Mouse (Mus musculus): ENCODE data around the gene Abcf2.
"Not testable (repeated sequence)": the region's sequence is repeated elsewhere in the genome, so short reads cannot be mapped to it uniquely, and the experiment has no call there.

The Abcf2 gene

GRCm38 (mm10) chr5:24586106-24586505 is 8.8 kb upstream of the Abcf2 start:
- no peak for DNase-seq

DNA sequence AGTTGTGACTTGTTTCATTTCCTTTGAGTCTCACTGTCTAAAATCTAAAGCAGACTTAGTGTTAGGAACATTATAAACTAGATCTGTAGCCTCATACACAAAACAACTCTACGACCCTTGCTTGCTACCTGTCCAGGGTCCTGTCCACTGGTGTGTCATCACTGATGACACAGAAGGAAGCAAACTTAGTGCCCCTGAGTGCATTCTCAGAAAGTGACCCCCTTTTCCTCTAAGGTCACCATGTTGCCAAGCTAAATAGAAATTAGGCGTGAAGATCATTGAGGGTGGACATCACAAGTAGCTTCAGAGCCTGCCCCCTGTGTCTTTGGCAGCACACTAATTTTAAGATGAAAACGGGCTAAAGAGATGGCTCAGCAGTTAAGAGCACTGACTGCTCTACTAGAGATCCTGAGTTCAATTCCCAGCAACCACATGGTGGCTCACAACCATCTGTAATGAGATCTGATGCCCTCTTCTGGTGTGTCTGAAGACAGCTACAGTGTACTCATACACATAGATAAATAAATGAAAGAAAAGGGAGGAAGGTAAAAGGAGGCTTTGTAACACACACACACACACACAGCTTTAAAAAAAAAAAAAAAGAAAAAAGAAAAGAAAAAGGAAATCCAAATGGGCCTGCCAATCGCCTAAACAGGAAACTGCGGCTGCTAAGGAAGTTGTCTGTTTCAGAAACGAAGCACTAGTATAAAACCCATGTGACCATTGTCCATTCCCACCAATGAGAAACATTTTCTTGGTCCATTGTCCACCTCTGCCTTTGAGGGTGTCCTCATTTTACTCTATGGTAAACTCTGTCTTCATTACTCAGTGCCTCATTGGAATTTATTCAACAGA is 1.1 kb upstream of the Abcf2 start:
- no peak for DNase-seq

GRCm38 (mm10) chr5:24576801-24577182 is 475 bp downstream of the Abcf2 start:
- no peak for DNase-seq

GRCm38 (mm10) chr5:24575948-24576347 is 1.3 kb downstream of the Abcf2 start:
- no peak for DNase-seq

DNA sequence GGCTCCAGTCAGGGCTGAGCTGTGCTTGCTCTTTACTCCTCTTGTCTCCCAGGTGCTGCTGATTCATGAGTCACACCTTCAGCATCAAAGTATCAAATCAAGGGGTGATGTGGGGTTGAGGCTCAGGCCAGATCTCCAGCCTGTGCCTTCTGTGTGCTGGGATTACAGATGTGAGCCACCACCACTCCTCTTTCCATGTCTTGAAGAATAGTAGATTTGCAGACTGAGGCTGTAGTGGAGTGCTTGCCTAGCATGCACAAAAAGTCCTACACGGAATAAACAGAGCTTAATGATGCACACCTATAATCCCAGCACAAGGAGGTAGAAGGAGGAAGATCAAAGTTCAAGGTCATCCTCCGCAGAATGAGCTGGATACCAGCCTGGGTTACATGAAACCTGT is 20.6 kb downstream of the Abcf2 start, which contains the start of gene 4931409K22Rik:
4931409K22Rik (minus strand) TSS at position 101 of the 400 bp plus-strand sequence.
- DNase-seq = no peak

DNA sequence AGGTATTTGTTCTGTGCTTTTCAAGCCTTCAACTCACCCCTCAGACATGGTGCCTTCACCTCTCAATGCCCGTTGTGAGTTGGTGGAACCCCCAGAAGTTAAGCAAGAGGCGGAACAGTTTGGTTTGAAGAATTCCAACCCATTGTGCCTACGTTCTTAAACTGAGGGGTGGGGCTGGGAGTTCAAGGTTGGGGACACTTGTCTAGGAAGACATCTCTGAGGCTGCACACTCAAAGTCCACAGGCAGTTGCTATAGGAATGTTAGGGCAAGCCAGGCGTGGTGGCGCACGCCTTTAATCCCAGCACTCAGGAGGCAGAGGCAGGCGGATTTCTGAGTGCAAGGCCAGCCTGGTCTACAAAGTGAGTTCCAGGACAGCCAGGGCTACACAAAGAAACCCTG is 21.9 kb downstream of the Abcf2 start:
- DNase-seq = not testable (repeated sequence)

- no peak for DNase-seq
Measured at GRCm38 (mm10) chr5:24553621-24554244, 23.5 kb downstream of the Abcf2 start.

- no peak for DNase-seq
Measured at GRCm38 (mm10) chr5:24551317-24551688, 26.0 kb downstream of the Abcf2 start.

- no peak for DNase-seq
Measured at GRCm38 (mm10) chr5:24550598-24551316, 26.5 kb downstream of the Abcf2 start.

DNA sequence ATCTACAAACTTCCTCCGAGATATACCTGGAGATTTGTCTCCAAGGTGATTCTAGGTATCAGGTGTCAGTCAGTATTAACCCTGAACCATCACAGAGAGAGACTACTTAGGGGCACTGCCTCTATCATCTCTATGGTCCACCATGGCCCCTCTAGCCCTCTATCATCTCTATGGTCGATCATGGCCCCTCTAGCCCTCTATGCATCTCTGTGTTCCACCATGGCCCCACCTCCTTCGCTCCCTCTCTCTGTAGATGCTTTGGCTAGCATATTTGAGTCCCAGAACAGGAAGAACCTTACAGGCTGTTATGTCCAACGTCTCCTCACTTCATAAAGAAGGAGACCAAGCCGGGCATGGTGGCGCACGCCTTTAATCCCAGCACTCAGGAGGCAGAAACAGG is 34.6 kb downstream of the Abcf2 start:
- DNase-seq = no peak

- DNase-seq = no peak
Measured at GRCm38 (mm10) chr5:24541144-24541569, 36.1 kb downstream of the Abcf2 start.

DNA sequence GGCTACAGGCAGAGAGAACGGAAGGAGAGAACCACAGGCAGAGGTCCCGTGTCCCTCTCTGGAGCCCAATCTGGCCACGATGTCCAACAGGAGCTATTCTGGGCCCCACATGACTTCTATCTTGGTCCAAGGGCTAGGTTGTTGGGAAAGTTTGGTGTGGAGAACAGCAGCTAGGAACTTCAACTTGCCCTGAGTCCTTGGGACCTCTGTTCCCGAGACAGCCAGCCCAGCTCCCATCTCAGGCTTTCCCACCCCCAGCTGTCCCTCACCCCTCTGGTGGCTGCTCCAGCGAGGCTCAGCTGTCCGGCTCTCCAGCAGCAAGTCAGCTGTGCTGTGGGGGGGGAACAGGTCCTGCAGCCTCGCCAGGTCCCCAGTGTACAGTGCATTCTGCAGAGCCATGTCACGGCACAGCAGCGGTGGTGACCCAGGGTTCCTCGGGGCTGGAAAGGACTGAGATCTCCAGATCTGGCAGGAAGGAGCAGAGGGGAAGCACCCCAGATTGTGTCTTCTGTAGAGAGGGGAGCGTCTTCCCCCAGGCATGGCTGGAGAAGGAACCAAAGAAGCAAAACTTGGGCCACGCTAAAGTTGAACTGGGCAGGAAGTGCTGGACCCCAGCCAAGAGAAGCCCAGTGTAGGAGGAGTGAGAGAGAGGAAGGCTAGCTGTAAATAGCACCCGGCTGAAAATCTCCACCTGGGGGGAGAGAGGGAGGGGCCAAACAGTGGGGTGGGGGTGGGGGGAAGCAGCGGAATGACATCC is 36.7 kb downstream of the Abcf2 start, which contains the start of gene Asb10:
Asb10 (minus strand) TSS at position 592 of the 757 bp plus-strand sequence.
- DNase-seq = no peak

DNA sequence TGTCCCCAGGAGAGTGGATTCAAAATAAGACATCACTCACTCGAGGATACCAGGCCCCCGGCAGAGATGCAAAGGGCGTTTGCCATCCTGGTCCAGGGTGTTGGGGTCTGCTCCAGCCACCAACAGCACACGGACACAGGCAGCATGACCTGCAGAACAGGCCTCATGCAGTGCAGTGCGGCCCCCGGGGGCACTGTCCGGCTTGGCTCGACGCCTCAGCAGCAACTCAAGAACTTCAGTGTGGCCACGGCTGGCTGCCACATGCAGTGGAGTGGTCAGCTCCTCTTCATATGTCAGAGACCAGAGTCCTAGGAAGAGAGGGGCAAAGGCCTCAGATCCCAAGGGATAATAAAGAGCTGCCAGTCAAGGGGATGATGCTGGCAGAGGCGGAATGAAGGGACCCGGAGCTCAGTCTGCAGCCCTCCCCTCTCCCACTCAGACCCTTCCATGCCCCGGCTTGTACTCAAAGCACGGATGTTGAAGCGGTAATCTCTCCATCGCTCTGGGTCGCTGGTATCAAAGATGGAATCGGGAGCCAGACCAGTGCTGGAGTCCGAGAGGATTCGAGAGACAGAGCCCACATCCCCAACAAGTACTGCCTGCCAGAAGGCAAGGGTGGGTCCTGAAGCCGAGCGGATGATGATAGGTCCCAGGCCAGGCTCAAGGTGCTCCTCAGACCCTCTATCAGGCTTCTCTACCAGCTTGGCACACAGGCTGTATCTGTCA is 37.5 kb downstream of the Abcf2 start:
- no peak for DNase-seq

- DNase-seq = no peak
Measured at GRCm38 (mm10) chr5:24537618-24538017, 39.6 kb downstream of the Abcf2 start.

DNA sequence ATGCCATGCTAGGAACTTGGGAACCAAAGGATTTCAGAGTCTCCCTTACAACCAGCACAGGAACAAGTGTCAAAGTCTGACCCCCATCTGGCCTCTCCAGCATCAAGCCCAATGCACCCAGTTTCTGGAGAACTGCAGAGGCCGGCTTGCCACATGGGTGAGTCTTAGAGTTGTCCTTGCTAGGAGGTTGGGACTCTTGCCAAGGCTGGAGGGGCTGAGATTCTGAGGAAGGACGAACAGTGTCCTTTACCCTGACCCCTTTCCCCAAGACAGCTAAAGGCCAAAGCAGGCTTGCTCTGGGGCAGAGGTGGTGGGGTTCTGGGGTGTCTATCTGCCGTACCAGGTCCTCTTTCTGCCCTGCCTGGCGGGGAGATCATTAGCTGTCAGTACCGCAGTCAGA is 40.8 kb downstream of the Abcf2 start:
- DNase-seq = no peak

GRCm38 (mm10) chr5:24535731-24536130 is 41.5 kb downstream of the Abcf2 start:
- no peak for DNase-seq

DNA sequence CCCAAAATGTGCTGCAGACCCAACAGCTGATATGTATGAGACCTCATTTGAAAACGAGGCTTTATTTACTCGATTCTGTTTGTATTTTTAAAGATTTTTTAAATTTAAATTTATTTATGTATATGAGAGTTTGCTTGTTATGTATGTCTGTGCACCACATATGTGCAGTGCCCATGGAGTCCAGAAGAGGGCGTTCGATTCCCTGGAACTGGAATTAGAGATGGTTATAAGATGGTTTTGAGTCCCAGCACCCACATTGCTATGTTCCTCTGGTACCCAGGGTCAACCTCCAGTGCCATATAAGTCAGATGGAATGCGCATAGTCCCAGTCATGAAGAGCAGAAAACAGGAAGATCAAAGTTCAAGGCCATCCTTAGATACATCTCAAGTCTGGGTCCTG is 43.0 kb downstream of the Abcf2 start:
- no peak for DNase-seq

DNA sequence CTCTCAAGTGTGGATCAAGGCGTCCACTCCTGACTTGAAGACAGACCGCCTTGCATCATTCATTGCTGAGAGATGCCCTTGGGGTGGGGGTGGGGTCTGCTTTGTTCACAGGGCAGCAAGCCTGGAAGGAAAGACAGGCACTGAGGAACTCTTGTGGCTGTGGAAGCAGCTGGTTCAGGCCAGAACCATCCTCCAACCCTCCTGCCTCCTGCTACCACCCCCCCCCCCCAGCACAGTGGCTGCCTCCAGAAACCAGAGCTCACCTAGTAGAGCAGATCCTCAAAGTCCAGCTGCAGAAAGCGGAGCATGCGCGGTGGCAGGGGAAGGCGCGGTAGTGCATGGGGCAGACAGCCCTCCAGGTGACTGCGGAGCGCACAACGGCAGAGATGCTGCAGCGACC is 43.9 kb downstream of the Abcf2 start:
- no peak for DNase-seq

- peak; percentile 90 for DNase-seq
Measured at GRCm38 (mm10) chr5:24530042-24530689, 47.1 kb downstream of the Abcf2 start.

DNA sequence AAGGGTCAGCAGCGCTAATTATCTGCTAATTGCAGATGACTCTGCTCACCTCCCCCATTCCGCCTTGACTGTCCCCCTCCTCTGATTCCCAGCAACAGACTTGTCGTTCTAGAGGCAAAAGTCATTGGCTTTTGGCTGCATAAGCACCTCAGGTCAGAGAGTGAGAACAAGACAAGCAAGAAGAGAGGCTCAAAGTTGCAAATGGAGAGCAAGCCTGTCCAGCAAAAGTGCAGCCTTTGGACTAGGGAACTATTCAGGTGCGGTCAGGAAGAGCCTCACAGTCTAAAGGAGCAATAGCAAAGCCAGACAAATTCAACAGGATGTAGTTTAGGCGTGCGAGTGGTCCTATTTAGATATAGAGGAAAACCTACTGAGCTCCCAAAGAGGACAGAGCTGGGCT is 49.5 kb downstream of the Abcf2 start:
- DNase-seq = no peak

GRCm38 (mm10) chr5:24526889-24527230 is 50.4 kb downstream of the Abcf2 start, which contains the start of gene Gbx1:
TSS of gene Gbx1 (minus strand) at chr5:24527202.
- no peak for DNase-seq
